Mouse (Mus musculus) left cerebral cortex, postnatal 10 days (tissue): ENCODE data around the gene Gm3417. TPM values are rescaled to one million over a fixed set of nuclear protein-coding genes. Genes with fewer than 3 reads are reported as not detected.

Source experiments
- DNase-seq, 2 experiments: peaks; one replicate each; pipeline ENCODE4 v3.0.0; 2021 to 2022; ENCODE audit warnings: low spot score in 2 of 2, mixed read lengths in 1 of 2; ENCODE audit errors: extremely low spot score in 1 of 2
- intact Hi-C: fragments of 180-260 bp; cut with DNase I; formaldehyde crosslinking; loops from one replicate; pipeline ENCODE4 v1.15.1; 2025
- total RNA-seq, 2 experiments: library from RNA; stranded (reverse); gene quantifications; 2 replicates each; pipeline ENCODE4 v1.2.3; 2021

Gm3417 gene
- total RNA-seq, 2 experiments from 2014 or later, result 1.1 TPM; not detected in 1

- no peak for DNase-seq
- intact Hi-C loops, result no loop called here
Measured at GRCm38 (mm10) chr17:14914401-14914800, 64.2 kb downstream of the Gm3417 start.

Other genes starting within 250 kb of the Gm3417 start
- gene Wdr27, start 35.6 kb downstream of the Gm3417 start, total RNA-seq, result 1 to 10 TPM; 3.6 to 4.6 TPM
- gene 1600012H06Rik, start 35.6 kb downstream of the Gm3417 start, total RNA-seq, result 10 to 100 TPM; 19.5 to 20.2 TPM
- 10 to 100 TPM; 70.2 to 71.6 TPM for gene Phf10, start 17.5 kb downstream of the Gm3417 start, total RNA-seq
- 1 to 10 TPM; 3.7 to 4.9 TPM for gene 9030025P20Rik, start 322 bp downstream of the Gm3417 start, total RNA-seq
- gene Gm3435, start 31.4 kb upstream of the Gm3417 start, total RNA-seq, result 1 to 10 TPM; 3.8 TPM
- 10 to 100 TPM; 39.1 to 45.8 TPM for gene Ermard, start 62.4 kb upstream of the Gm3417 start, total RNA-seq
- not detected for gene Tcte3, start 62.7 kb upstream of the Gm3417 start, total RNA-seq
- gene Gm3448, start 62.7 kb upstream of the Gm3417 start, total RNA-seq, result 1 to 10 TPM; 5.5 to 6.3 TPM